Mouse (Mus musculus) megakaryocyte, embryonic 14.5 days (primary cell): ENCODE results near the gene Kcnip4.

Experiments used
- FLI1 ChIP-seq: IDR thresholded peaks from 2 replicates; pipeline ENCODE4 v1.6.1; 2012; ENCODE audit warnings: low read length, inconsistent platforms, mixed read lengths
- GATA1 ChIP-seq: IDR thresholded peaks from 3 replicates; pipeline ENCODE4 v1.6.1; 2012; ENCODE audit warnings: mixed read lengths, low read length, inconsistent platforms, borderline replicate concordance

DNA sequence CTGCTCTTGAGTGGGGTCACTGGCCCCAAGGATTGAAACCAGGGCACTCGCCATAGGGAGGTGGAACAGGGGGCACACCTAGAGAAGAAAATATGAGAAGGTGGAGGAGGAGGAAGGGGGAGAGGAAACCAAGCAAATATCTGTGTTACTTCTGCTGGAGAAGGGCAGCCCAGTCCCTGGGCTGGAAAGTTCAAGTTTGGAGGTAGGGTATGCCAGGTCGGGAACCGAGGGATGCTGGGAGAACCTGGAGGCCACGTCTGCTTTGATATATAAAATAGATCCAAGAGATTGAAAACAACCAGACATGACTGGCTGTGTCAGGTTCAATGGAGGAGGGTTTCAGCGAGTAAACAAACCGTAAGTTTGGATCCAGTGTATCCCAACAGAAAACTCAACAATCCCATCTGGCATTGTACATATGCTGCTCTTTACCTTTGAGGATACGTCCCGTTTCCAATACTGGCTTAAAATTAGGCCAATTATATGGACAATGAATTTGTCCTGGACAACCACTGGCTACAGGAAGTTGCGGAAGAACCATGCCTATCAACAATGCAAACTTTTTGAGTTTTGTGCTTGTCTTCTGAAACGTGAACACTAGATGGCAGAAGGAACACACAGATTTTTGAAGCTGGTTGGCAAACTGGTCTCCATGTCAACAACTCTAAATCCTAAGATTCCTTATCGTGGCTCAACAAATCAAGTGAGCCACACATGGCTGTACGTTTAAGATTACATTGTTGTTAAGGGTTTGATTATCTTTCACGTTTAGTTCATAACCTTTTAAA lies 155.9 kb downstream of the Kcnip4 start:
- TF ChIP-seq GATA1, result no peak
- no peak for TF ChIP-seq FLI1
